Mouse (Mus musculus) ES-CJ7 (cell line): ENCODE results near the gene Bcl2.
"Not testable (repeated sequence)": the region's sequence is repeated elsewhere in the genome, so short reads cannot be mapped to it uniquely, and the experiment has no call there.

Experiments used
- DNase-seq: peaks from one replicate; pipeline ENCODE4 v3.0.0; 2011; ENCODE audit warnings: low read depth, low spot score

Bcl2 gene

DNA sequence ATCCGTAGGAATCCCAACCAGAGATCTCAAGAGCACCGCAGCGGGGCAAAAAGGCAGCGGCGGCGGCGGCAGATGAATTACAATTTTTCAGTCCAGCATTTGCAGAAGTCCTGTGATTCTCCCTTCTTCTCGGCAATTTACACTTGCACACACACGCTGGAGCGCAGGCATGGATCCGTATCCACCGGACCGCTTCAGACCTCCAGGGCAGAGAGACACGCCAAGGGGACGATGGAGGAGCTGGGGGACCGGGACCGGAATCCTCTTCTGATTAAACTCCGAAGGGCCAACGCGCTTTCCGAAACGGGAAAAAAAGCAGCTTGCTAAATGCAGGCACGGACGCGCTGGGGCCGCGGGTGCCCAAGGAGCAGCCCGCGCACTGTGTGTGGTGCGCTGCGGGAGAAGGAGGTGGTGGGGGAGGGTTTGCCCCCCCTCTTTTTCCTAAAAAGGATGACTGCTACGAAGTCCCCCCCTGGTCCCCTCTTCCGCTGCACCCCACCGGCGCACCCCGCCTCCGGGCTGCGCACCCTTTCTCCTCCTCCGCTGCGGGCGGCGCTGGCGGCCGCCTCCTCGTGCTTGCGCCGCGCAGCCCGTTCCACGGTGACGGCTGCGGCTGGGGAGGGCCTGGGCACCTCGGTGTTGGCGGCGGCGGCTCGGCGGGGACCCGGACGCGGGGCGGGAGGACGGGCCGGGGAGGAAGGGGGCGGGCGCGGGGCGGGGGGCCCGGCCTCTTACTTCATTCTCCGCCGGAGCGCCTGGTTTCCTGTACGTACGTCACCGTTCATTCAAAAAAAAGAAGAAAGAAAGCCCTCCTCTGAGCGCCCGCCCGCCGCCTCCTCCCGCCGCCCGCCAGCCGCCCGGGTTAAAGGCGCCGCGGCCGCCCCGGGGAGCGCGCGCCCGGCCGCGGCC is at the start of gene Bcl2:
Gene Bcl2, minus strand, starts transcription at position 654 of the 909 bp plus-strand sequence.
- DNase-seq: peak; percentile 35

DNA sequence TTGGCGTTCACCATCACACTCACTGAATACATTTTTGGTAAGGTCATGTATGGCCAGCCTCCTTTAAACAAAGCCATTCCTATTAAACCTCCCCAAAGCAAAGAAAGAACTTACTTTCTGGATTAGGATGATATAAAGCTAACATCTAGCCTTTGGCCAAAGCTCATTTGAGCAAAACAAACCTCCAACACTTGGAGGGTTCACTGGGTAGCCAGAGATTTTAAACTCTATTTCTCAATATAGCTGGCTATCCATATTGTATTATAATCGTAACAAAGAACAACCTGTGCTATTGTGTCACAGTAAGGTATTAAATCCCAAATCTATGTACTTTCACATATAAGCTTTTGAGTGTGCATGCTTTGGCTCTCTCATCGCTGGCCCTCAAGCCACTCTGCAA is 46.7 kb upstream of the Bcl2 start:
- DNase-seq: no peak

- peak; percentile 96 for DNase-seq
Observed at GRCm38 (mm10) chr1:106759572-106760435, 45.7 kb upstream of the Bcl2 start, which contains the start of gene Kdsr. Gene Kdsr (minus strand): TSS chr1:106759727.

GRCm38 (mm10) chr1:106758734-106759571 is 44.9 kb upstream of the Bcl2 start:
- peak; percentile 43 for DNase-seq

GRCm38 (mm10) chr1:106756633-106757032 is 42.6 kb upstream of the Bcl2 start:
- DNase-seq: no peak

DNA sequence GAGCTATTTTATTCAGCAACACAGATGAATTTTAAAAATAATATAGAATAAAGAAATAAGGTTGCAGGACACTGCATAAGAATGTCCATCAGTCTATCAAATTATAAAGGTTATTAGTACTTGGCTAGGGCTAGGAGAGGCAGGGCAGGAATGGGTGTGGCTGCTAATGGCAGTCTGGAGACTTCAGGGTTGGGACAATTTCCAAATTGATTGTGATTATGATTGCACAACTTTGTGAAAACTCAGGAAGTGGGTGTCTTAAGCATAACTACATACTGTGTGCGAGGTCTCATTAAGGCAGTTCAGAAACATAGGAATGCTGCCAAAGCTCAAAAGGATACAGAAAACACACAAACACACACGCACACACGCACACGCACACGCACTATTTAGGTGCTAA is 37.9 kb upstream of the Bcl2 start:
- no peak for DNase-seq

DNA sequence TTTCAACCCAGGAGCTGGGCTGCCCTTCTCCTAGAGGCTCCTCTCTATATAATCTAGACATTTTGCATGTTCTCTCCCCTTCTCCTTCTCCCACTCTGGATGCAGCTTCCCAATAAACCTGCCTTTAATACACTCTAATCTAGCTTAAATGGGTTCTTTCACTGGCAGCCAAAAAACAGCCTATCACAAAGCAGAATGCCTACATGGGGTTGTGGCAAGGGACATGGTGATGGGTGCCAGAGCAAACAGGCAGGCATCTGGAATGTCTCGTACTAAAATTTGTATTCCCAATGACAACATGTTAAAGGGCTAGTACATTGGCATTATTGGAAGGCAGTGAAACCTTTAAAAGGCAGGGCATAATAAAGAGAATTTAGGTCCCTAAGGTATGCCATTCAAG is 36.6 kb upstream of the Bcl2 start:
- DNase-seq: no peak

DNA sequence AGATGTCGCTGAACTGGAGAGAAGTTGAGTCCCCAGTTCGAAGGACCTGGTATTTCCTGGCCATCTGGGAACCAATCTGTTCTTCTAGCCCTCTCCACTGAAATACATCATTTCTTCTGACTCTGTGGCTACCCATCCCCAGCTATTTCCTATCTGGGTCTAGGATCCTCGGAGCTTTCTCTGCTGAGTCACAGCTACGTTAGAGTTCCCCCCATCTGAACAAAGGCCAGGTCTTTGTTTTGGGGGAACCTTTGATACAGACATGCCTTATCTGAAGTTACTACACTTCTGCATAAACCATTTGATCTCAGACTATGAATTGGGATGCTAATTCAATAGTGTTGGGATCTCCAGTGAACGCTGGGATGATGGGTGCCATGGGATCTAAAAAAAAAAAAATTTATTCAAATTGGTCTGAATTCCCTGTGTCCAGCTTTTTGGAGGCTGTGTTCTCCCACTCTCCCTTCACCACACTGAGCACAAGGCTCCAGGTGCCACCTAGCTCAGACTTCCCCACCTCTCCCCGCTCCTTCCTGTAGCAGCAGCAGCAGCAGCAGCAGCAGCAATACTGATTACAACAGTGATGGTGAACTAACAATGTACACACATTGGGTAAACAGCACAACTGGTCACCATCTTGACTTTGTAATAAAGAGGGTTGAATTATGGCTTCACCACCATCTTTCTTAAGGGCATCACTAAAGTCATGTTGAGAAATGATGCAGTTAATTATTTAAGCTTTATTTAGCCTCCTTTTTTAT is 34.7 kb upstream of the Bcl2 start:
- DNase-seq: no peak

DNA sequence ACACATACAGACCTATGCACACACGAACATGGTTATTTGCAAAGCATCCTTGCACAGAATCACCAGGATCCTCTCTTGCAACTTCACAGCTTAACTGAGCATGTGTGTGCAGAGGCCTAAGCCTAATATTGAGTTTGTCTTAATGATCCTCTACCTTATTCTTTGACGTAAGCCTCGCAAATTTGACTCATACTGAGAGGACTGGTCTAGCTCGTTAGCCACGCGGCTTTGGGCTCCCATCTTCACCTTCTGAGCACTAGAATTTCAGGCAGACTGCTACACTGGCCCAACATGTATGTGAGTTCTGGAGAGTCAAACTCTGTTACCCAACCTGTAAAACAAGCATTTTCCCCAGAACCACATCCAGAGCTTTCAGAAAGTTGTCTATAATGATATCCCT is 28.9 kb upstream of the Bcl2 start:
- DNase-seq: no peak

DNA sequence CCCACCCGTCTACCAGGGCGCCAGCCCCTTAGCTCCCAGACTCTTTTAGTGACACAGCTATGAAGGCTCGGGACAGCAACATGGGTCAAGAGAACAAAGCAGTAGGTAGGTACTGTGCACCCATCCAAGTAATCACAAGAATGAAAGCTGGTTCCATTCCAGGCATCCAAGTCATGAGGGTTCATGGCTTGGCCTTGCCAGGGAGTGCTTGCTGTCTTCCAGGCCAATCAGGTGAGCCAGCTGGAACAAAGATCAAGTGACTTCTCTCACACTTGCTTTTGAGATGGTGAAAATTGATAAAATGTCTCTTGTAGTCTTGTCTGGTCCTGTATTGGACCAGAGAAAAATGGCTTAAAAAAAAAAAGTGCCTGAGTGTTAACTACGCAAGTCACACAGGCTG is 26.7 kb upstream of the Bcl2 start:
- DNase-seq: no peak

DNA sequence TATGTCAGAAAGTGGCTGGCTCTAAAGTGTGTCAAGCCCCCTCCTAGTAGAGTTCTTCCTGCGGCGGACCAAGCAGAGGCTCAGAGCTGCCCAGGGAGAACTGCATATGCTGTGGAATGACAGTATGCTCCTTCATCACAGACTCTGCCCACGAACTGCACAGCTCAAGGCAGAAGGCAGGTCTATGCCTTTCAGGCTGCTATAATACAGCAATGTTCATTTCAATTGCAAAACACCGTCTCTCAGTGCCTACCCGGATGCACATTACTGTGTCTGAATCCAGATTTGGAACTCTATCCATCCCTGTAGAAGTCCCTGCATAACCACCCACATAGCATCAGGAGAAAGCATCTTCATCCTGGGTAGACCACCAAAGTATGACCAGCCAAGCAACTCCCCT is 25.7 kb upstream of the Bcl2 start:
- no peak for DNase-seq

DNA sequence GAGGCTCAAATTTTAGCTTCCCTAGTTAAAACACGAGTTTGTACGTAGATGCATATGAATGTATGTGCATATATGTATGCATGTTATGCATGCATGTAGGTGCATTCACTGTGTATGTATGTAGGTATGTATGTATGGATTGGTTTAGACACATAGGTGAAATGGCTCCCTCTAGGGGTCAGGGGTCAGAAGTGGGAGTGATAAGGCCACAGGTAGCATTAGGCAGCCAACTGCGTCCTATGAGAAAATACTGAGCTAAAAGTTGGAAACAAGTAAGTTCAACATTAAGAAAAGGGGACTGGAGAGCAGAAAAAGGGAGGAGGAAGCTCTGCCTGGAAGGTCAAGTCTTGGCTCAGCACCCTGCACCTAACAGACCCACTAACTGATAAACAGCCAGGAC is 24.0 kb upstream of the Bcl2 start:
- DNase-seq: peak; percentile 64

DNA sequence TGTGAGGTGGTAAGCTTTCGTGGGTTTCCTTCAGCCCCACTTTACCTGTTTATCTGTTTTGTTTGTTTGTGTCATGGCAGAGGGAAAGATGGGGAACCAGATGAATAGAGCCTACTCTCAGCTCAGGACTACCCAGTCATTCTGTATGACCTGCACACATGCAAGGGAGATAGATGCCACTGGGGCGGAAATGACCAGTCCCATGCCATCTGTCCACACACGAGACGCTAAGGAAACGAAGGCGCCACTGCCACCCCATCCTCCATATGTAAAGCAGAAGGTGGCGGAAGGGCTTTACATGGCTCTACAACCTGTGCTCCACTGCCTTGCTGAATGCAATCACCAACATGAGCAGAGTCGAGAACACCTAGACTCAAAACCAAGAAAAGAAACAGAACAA is 22.1 kb upstream of the Bcl2 start:
- no peak for DNase-seq

DNA sequence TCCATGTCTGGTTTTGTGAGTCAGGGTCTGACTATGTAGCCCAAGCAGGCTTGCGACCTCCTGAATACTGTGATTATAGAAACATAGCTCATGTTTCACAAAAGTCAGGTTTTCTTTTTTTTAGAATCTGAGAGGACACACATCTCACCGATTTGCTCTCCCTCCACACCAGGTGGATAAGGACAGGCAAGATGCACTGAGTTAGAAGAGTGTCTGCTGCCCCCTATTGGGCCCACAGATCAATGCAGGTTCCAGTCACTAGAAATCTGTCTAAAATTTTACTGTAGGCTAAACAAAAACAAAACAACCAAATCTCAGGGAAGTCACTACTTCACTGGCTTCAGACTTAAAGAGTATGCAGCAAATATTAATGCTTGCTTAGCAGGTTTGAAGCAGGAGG is 21.5 kb upstream of the Bcl2 start:
- peak; percentile 65 for DNase-seq

DNA sequence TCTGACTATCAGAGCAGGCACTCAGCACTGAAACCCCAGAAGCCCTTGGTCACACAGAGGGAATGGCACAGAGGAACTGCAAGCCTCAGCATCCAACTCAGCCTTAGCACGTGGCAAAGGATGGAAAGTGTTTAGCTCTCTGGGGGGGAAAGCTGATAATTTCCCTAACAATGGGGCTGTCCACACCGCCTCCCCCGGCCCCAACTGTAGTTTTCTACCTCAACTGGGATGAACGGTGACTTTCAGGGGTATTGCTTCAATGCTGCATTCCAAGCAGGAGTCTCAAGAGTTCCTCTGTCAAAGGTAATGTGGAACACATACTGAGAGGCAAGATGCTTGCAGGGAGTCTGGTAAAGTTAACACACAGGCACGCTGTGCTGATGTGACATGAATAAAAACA is 8.0 kb upstream of the Bcl2 start:
- DNase-seq: peak; percentile 38

DNA sequence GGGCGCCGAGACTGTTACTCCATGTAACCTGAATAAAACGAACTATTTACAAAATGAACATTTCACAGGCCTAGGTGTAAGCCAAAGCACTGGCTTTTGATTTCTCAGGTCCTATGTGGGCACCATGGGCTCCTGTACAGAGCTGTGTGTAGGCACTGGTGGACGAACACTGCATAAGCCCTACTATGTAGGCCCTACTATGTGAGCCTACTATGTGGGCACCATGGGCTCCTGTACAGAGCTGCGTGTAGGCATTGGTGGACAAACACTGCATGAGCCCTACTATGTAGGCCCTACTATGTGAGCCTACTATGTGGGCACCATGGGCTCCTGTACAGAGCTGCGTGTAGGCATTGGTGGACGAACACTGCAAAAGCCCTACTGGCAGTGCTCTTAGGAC is 3.7 kb upstream of the Bcl2 start:
- DNase-seq: not testable (repeated sequence)

DNA sequence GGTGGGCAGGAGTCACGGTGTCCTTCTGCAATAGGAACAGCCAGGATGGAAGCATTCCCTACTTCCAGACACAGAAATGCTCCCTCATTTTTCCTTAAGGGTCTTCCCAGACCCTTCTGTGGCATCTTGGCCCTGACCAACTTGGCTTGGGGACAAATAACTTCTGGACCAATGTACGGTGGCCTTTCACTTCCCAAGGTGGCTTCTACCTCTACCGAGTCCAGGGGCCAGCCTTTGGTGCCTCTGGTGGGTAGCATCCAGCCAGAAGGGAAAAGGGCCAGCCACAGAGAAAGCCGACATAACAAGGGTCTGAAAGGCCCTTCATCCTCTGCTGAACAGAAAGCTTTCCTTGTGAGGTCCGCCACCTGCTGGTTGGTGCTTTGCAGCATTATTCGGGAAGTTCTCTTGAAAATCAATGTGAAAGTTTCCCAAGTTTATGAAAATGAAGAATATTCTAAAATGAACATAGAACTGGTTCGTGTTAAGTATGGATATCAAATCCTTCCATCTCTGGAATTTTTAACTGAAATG is 3.1 kb upstream of the Bcl2 start:
- peak; percentile 51 for DNase-seq

DNA sequence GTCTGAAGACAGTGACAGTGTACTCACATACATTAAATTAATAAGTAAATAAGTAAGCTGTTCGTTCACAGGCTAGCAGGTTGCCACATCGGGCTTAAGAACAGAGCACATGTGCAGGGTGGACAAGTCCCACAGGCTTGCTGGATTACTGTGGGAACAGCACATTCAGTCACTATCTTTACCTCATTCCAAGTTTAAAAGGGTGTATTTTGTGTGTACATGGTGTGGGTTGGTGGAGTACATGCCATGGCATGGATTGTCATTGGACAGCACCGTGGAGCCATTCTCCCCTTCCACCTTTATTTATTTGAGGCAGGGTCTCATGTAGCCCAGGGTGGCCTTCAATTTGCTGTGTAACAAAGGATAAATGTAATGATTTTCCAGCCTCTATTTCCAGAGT is 2.1 kb upstream of the Bcl2 start:
- DNase-seq: no peak

GRCm38 (mm10) chr1:106715111-106716083 is 1.3 kb upstream of the Bcl2 start:
- DNase-seq: no peak
